Mouse (Mus musculus): ENCODE measurements at regions not wholly inside any gene's neighbourhood (a gene's known extent, or its start where the extent isn't known, plus 50 kb on each side); places are given as distances from the start of the nearest gene placed in this dataset.

- no peak for DNase-seq
Measured at GRCm38 (mm10) chr5:46278190-46278589, 420.8 kb upstream of the Lcorl start.

GRCm38 (mm10) chr5:46256730-46257129 lies 399.3 kb upstream of the Lcorl start:
- no peak for DNase-seq

GRCm38 (mm10) chr5:46253940-46254339 lies 396.5 kb upstream of the Lcorl start:
- DNase-seq = no peak

- no peak for DNase-seq
Measured at GRCm38 (mm10) chr5:46235364-46236067, 378.1 kb upstream of the Lcorl start.

GRCm38 (mm10) chr5:46232780-46233179 lies 375.4 kb upstream of the Lcorl start:
- no peak for DNase-seq

GRCm38 (mm10) chr5:46228667-46229066 lies 371.3 kb upstream of the Lcorl start:
- DNase-seq = no peak

GRCm38 (mm10) chr5:46212845-46213468 lies 355.5 kb upstream of the Lcorl start:
- DNase-seq = no peak

GRCm38 (mm10) chr5:46209076-46209475 lies 351.7 kb upstream of the Lcorl start:
- no peak for DNase-seq

- DNase-seq = no peak
Measured at GRCm38 (mm10) chr5:46203744-46204143, 346.3 kb upstream of the Lcorl start.

- no peak for DNase-seq
Measured at GRCm38 (mm10) chr5:46202457-46202772, 345.0 kb upstream of the Lcorl start.

GRCm38 (mm10) chr5:46201639-46202456 lies 344.4 kb upstream of the Lcorl start:
- no peak for DNase-seq

GRCm38 (mm10) chr5:46186908-46187307 lies 329.5 kb upstream of the Lcorl start:
- no peak for DNase-seq

- DNase-seq = peak; percentile 54
Measured at GRCm38 (mm10) chr5:46182157-46182556, 324.7 kb upstream of the Lcorl start.

- no peak for DNase-seq
Measured at GRCm38 (mm10) chr5:46172315-46172714, 314.9 kb upstream of the Lcorl start.

GRCm38 (mm10) chr5:46160774-46161173 lies 303.4 kb upstream of the Lcorl start:
- no peak for DNase-seq

- no peak for DNase-seq
Measured at GRCm38 (mm10) chr5:46151973-46152372, 294.6 kb upstream of the Lcorl start.

- no peak for DNase-seq
Measured at GRCm38 (mm10) chr5:46150825-46151224, 293.4 kb upstream of the Lcorl start.

GRCm38 (mm10) chr5:46149851-46150615 lies 292.6 kb upstream of the Lcorl start:
- DNase-seq = no peak

- DNase-seq = no peak
Measured at GRCm38 (mm10) chr5:46139024-46139423, 281.6 kb upstream of the Lcorl start.

- DNase-seq = no peak
Measured at GRCm38 (mm10) chr5:46137695-46138094, 280.3 kb upstream of the Lcorl start.

GRCm38 (mm10) chr5:46108020-46108419 lies 250.6 kb upstream of the Lcorl start:
- no peak for DNase-seq

GRCm38 (mm10) chr5:46103350-46103749 lies 245.9 kb upstream of the Lcorl start:
- no peak for DNase-seq

GRCm38 (mm10) chr5:46092549-46092948 lies 235.1 kb upstream of the Lcorl start:
- no peak for DNase-seq

Data from kidney, adult 18-20 months (tissue).